Mouse (Mus musculus) thymus, adult 2 months (tissue): ENCODE data around the gene Ptdss2. TPM values are rescaled to one million over a fixed set of nuclear protein-coding genes. Genes with fewer than 3 reads are reported as not detected.

Experiments used
- DNase-seq: peaks from one replicate; pipeline ENCODE4 v3.0.0; 2021
- H3K27ac ChIP-seq: fragments of 200-500 bp; 2 replicates; pipeline ENCODE4 v1.5.1; 2012; ENCODE audit warnings: low read length, control low read depth; ENCODE audit not compliant: control insufficient read depth, insufficient read depth
- H3K27me3 ChIP-seq: fragments of 200-500 bp; 2 replicates; pipeline ENCODE4 v1.6.1; 2012; ENCODE audit warnings: mild to moderate bottlenecking, low read length, moderate library complexity, mixed read lengths; ENCODE audit not compliant: control insufficient read depth, insufficient read depth
- H3K36me3 ChIP-seq: fragments of 200-500 bp; 2 replicates; pipeline ENCODE4 v1.6.1; 2012; ENCODE audit warnings: mild to moderate bottlenecking, low read length, moderate library complexity; ENCODE audit not compliant: control insufficient read depth, insufficient read depth
- H3K4me1 ChIP-seq: fragments of 200-500 bp; replicated peaks from 2 replicates; pipeline ENCODE4 v1.6.1; 2012; ENCODE audit warnings: low read length; ENCODE audit not compliant: control insufficient read depth, insufficient read depth
- H3K4me3 ChIP-seq: fragments of 200-500 bp; 2 replicates; pipeline ENCODE4 v1.5.1; 2012; ENCODE audit warnings: mild to moderate bottlenecking, low read length, control low read depth, moderate library complexity; ENCODE audit not compliant: control insufficient read depth, insufficient read depth
- CTCF ChIP-seq: fragments of 200-500 bp; IDR thresholded peaks from 2 replicates; pipeline ENCODE4 v1.5.1; 2012; ENCODE audit warnings: mild to moderate bottlenecking, control low read depth, low read length, moderate library complexity, borderline replicate concordance; ENCODE audit not compliant: control insufficient read depth, poor library complexity, insufficient read depth; ENCODE audit errors: extremely low read depth
- POLR2A ChIP-seq: fragments of 200-500 bp; IDR thresholded peaks from 2 replicates; pipeline ENCODE4 v1.6.1; 2012; ENCODE audit warnings: mild to moderate bottlenecking, low read length, control low read depth, moderate library complexity; ENCODE audit not compliant: control insufficient read depth, poor library complexity, insufficient read depth; ENCODE audit errors: extremely low read depth
- WGBS: fragments of 180-500 bp; shearing (Covaris S2); methylation state at CpG from one replicate; pipeline ENCODE4 v1.1.7; 2018; 5-methylcytosine and 5-hydroxymethylcytosine counted together
- polyA plus RNA-seq: library from polyadenylated mRNA; depleted of rRNA; stranded (reverse); fragments of >200 nt; gene quantifications from 2 replicates; pipeline ENCODE4 v1.2.3, GENCODE M21; 2012

Gene Ptdss2
- polyA plus RNA-seq, 1 experiment: 33.8 TPM

- H3K27me3 ChIP-seq: no peaks in the 10 kb centered on the region
- DNase-seq: peak; percentile 38
- H3K27ac ChIP-seq: no peak overlapping the region
- H3K4me3 ChIP-seq: peak overlapping the region; percentile 46
- 15% methylated on average over 18 of the region's 18 CpGs for WGBS
- no peaks in the 10 kb centered on the region for H3K36me3 ChIP-seq
- TF ChIP-seq POLR2A (no peak), CTCF (no peak)
- peaks cover 27% of the 10 kb centered on the region for H3K4me1 ChIP-seq
Measured at GRCm38 (mm10) chr7:141088473-141088872, 33.7 kb upstream of the Ptdss2 start.

- no peak for DNase-seq
- Histone ChIP-seq H3K36me3 (no peaks in the 10 kb centered on the region), H3K4me1 (peaks cover 32% of the 10 kb centered on the region), H3K27me3 (no peaks in the 10 kb centered on the region), H3K4me3 (no peak overlapping the region), H3K27ac (no peak overlapping the region)
- TF ChIP-seq CTCF (no peak), POLR2A (no peak)
- WGBS: 95% methylated on average over 8 of the region's 8 CpGs
Measured at GRCm38 (mm10) chr7:141090228-141090627, 32.0 kb upstream of the Ptdss2 start.

- H3K4me3 ChIP-seq: no peak overlapping the region
- H3K27ac ChIP-seq: no peak overlapping the region
- TF ChIP-seq POLR2A: no peak
- TF ChIP-seq CTCF: peak; percentile 69
- DNase-seq: peak; percentile 89
- H3K4me1 ChIP-seq: peaks cover 50% of the 10 kb centered on the region
- no peaks in the 10 kb centered on the region for H3K36me3 ChIP-seq
- WGBS: 36% methylated on average over 37 of the region's 37 CpGs
- no peaks in the 10 kb centered on the region for H3K27me3 ChIP-seq
Measured at GRCm38 (mm10) chr7:141092051-141092735, 30.0 kb upstream of the Ptdss2 start.

GRCm38 (mm10) chr7:141093950-141094349 is 28.2 kb upstream of the Ptdss2 start:
- WGBS: 94% methylated on average over 6 of the region's 6 CpGs
- no peaks in the 10 kb centered on the region for H3K36me3 ChIP-seq
- H3K4me3 ChIP-seq: no peak overlapping the region
- no peak overlapping the region for H3K27ac ChIP-seq
- TF ChIP-seq CTCF (no peak), POLR2A (no peak)
- H3K4me1 ChIP-seq: peaks cover 36% of the 10 kb centered on the region
- DNase-seq: no peak
- H3K27me3 ChIP-seq: no peaks in the 10 kb centered on the region

- Histone ChIP-seq H3K27me3 (no peaks in the 10 kb centered on the region), H3K4me3 (no peak overlapping the region), H3K36me3 (no peaks in the 10 kb centered on the region), H3K27ac (no peak overlapping the region), H3K4me1 (peaks cover 35% of the 10 kb centered on the region)
- WGBS: 91% methylated on average over 15 of the region's 15 CpGs
- TF ChIP-seq POLR2A: no peak
- no peak for TF ChIP-seq CTCF
- no peak for DNase-seq
Measured at GRCm38 (mm10) chr7:141094487-141095205, 27.5 kb upstream of the Ptdss2 start.

- Histone ChIP-seq H3K36me3 (no peaks in the 10 kb centered on the region), H3K27me3 (no peaks in the 10 kb centered on the region), H3K4me3 (peak overlapping the region; percentile 53), H3K4me1 (peaks cover 42% of the 10 kb centered on the region), H3K27ac (peak overlapping the region; percentile 92)
- DNase-seq: peak; percentile 59
- TF ChIP-seq CTCF (no peak), POLR2A (no peak)
- 8% methylated on average over 6 of the region's 6 CpGs for WGBS
Measured at GRCm38 (mm10) chr7:141096021-141096420, 26.2 kb upstream of the Ptdss2 start.
